Mouse (Mus musculus): ENCODE data around the gene Tpd52l1.
"Not testable (repeated sequence)": the region's sequence is repeated elsewhere in the genome, so short reads cannot be mapped to it uniquely, and the experiment has no call there.

Gene Tpd52l1

GRCm38 (mm10) chr10:31445291-31446124, at the start of gene Tpd52l1:
Gene Tpd52l1 (minus strand): TSS chr10:31445958.
- peak; percentile 95 for DNase-seq

- DNase-seq, result no peak
Observed at GRCm38 (mm10) chr10:31494296-31494695, 48.5 kb upstream of the Tpd52l1 start.

- DNase-seq, result no peak
Observed at GRCm38 (mm10) chr10:31467043-31467898, 21.5 kb upstream of the Tpd52l1 start.

- DNase-seq, result peak; percentile 34 to 54
Observed at GRCm38 (mm10) chr10:31465840-31466541, 20.2 kb upstream of the Tpd52l1 start.

GRCm38 (mm10) chr10:31465424-31465823, 19.7 kb upstream of the Tpd52l1 start:
- no peak for DNase-seq

GRCm38 (mm10) chr10:31463044-31463443, 17.3 kb upstream of the Tpd52l1 start:
- no peak for DNase-seq

- no peak for DNase-seq
Observed at GRCm38 (mm10) chr10:31456806-31457205, 11.0 kb upstream of the Tpd52l1 start.

GRCm38 (mm10) chr10:31447083-31447482, 1.3 kb upstream of the Tpd52l1 start:
- peak in 1 of 2 experiments; percentile 8 for DNase-seq

- DNase-seq, result peak; percentile 56 to 57
Observed at GRCm38 (mm10) chr10:31444206-31444605, 1.6 kb downstream of the Tpd52l1 start.

- no peak for DNase-seq
Observed at GRCm38 (mm10) chr10:31441491-31441890, 4.3 kb downstream of the Tpd52l1 start.

- DNase-seq, result no peak
Observed at GRCm38 (mm10) chr10:31436047-31436446, 9.7 kb downstream of the Tpd52l1 start.

- no peak for DNase-seq
Observed at GRCm38 (mm10) chr10:31417956-31418355, 27.8 kb downstream of the Tpd52l1 start.

- DNase-seq, result no peak
Observed at GRCm38 (mm10) chr10:31392990-31393389, 52.8 kb downstream of the Tpd52l1 start.

GRCm38 (mm10) chr10:31390777-31391395, 54.9 kb downstream of the Tpd52l1 start:
- DNase-seq, result peak; percentile 8 to 14

- not testable (repeated sequence) for DNase-seq
Observed at GRCm38 (mm10) chr10:31388566-31388965, 57.2 kb downstream of the Tpd52l1 start.

- DNase-seq, result peak; percentile 4 to 8
Observed at GRCm38 (mm10) chr10:31370200-31370599, 75.6 kb downstream of the Tpd52l1 start.

GRCm38 (mm10) chr10:31359749-31360148, 86.0 kb downstream of the Tpd52l1 start:
- no peak for DNase-seq

GRCm38 (mm10) chr10:31354886-31355461, 90.8 kb downstream of the Tpd52l1 start:
- no peak for DNase-seq

GRCm38 (mm10) chr10:31354141-31354540, 91.6 kb downstream of the Tpd52l1 start:
- DNase-seq, result no peak

- DNase-seq, result no peak
Observed at GRCm38 (mm10) chr10:31352845-31353427, 92.8 kb downstream of the Tpd52l1 start.

- no peak for DNase-seq
Observed at GRCm38 (mm10) chr10:31351056-31351455, 94.7 kb downstream of the Tpd52l1 start.

GRCm38 (mm10) chr10:31346401-31346800, 99.4 kb downstream of the Tpd52l1 start:
- DNase-seq, result peak; percentile 12 to 17

Data from cerebellum, postnatal 10 days (tissue).